Mouse (Mus musculus) hindlimb bud, embryonic 11.5 days (tissue): ENCODE measurements around the gene Fxyd3.

Experiments used
- DNase-seq: peaks from one replicate; pipeline ENCODE4 v3.0.0-alpha.2; 2012; ENCODE audit warnings: low read depth, low spot score; ENCODE audit errors: extremely low spot score

Gene Fxyd3

DNA sequence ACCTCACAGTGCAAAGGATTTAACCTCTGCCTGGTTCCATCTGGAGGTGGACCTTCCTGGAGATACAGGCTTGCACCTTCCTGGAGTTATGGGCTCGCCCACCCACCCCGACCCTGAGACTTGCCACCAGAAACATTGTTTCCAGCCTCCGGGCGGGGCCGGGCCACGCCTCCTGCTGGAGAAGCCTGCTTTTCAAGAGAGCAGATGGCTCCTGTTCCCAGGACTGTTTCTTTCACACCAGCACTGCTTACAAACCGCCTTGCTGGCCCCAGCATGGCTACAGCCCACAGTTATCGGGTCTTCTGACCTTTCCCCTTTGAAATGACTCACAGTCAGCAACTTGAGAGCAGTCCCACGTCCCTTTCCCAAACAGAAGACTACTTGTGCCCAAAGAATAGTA lies 4.2 kb downstream of the Fxyd3 start:
- no peak for DNase-seq

DNA sequence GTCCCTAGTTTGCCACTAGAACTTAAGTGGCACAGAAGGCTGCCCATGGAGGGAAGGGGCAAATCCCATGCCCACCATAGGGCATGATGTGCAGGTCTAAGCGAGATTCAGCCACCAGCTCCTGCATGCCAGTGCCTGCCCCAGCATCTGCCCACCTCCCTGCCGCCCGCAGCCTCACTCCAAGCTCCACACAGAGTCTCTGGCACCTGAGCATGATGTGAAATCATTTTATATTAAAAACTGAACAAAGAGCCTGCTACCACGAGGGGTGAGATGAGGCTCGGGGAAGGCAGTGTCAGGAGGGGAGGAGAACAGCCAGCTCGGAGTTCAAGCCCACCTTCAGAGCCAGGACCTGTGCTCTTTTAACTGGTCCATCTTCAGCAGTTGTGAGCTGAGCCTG lies 6.2 kb downstream of the Fxyd3 start:
- no peak for DNase-seq

DNA sequence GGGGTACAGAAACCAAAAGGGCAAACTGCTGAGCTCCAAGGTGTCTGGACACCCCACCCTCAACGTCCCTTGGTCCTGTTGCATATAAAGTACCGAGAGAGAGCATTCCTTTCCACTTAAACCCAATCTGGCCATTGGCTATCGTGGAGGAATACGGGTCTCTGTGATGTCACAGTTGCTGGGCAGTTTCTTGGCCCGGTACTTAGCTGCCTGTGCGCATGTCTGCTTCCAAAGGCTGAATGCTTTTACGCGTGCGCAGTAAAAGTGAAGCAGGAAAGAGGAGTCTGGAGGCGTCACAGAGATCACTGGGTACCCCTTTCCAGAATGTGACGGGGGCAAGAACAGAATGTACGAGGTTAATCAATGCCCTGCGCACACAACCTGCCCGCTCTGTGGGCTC lies 7.0 kb downstream of the Fxyd3 start:
- DNase-seq = no peak

DNA sequence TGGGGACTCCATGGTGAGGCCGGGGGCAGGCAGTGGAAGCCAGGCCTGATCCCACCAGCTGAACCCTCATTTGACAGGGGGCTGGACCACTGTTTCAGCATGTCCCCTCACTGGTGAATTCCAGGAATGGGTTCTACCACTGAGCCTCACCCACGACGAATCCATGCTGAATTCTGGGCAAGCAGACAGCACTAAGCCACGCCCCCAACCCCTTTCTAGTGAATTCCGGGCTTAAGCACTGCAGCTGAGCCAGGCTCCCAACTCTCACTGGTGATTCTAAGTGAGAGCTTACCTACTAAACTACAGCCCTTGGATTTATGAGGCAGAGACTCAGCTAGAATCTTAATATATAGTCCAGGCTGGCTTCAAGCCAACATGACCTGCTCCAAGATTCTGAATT lies 8.7 kb downstream of the Fxyd3 start:
- no peak for DNase-seq

DNA sequence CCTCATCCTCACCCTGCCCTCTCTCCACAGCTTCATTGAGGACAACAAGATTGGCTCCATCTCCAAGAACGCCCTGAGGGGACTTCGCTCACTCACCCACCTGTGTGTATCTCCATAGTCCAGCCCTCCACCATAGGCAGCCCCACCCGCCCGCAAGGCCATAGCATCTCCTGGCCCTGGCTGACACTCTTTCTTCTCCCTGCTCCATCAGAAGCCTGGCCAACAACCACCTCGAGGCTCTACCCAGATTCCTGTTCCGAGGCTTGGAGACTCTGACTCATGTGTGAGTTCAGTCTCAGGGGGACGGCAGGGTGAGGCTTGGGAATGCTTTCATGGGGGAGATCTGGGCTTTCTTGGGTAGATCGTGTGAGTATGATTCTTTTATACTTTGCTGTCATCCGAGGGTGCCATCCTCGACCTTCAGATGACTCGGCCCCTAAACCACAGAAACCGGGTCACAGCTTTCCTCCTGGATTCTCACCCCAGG lies 13.4 kb downstream of the Fxyd3 start:
- no peak for DNase-seq

DNA sequence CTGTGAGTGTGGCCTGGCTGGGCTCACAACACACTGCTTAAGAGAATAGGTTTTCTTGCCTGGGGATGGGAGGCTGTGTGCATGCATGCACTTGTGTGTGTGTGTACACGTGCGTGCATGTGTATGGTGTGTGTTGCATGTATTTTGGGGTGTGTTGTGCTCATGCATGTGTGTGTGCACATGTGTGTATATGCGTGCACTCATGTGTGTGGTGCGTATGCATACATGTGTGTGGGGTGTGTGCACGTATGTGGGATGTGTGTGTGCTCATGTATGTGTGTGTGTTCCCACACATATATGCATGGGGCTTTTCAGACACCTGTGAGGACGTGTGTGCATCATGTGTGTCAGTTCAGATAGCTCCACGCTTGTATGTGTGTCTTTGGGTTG lies 15.9 kb downstream of the Fxyd3 start:
- no peak for DNase-seq

DNA sequence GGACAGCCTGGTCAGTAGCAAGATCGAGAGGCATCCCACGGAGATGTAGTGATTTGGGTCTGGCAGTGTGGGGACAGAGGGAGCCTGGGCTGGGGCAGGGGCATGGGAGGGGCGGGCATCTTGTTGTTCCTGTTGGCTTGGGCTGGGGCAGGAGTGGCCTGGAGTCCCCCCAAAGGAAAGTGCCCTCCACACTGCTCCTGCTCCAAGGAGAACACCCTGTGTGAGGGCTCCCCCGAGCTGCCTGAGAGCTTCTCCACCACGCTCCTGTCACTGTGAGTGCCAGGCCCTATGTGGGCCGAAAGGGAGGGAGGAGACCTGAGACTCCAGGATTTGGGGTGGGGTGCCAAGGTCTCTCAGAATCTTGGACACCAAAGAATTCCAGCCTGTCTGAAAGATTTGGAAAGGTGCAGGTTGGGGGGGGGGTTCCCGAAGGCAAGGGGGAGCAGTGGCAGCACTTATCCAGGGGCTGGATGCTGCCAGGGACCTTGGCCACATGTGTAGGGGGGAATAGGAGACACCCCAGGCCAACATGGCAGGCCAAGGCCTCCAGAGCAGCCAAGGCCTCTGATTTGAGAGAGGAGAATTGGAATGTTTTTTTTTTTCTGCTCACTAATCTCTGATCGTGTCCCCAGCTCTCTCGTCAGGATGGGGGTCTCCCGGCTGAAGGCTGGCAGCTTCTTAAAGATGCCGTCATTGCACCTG lies 16.4 kb downstream of the Fxyd3 start:
- DNase-seq = no peak

DNA sequence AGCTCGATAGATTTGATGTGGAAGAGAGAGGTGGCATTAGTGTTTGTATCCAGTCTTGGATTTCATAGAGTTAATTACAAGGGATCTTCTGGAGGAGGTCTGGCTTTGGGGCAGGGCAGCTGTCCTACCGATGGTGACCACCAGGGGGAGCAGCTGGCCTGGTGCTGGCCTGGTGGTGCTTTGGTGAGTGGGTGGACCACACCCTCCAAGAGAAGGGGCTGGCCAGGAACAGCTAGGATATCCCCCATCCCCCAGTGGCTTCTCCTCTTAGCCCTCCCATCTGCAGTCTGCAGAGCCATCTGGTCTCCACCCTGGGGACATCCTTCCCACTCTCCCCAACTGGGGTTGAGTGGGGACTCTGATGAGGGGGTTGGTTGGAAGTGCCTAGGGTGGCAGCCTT lies 17.4 kb downstream of the Fxyd3 start, which contains the start of gene Lgi4:
Lgi4 (plus strand) TSS at position 235 of the 400 bp plus-strand sequence.
- peak; percentile 26 for DNase-seq

DNA sequence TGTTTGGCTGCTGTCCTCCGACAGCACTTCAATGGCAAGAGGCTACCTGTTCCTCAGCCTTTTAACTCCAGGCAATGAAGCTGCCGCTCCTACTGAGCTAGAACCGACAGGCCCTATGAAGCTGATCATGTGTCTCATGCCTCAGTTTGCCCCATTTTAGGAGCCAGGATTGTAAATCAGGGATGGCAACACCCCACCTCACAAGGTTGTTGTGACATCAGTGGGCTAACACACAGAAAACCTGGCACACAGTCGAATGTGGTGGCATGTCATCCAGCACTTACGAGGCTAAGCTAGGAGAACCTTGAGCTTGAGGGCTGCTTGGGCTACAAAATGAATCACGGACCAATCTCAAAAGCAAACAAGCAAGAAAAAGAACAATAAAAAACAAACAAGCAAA lies 18.3 kb downstream of the Fxyd3 start:
- no peak for DNase-seq

DNA sequence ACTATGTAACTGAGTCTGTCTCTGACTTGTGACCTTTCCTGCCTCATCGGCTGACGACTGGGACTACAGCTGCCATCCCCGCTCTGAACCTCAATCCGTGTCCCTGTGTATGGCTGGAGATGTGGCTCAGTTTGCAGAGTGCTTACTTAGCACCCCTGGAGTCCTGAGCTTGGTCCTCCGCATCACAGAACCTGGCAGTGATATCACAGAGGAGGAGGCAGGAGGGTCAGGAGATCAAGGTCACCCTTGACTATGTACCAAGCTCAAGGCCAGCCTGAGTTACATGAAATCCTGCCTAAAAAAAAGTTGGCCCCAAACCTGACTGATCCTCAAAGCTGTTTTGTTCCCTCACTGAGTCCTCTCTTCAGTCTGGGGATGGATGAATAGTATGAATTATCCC lies 18.8 kb downstream of the Fxyd3 start:
- no peak for DNase-seq

DNA sequence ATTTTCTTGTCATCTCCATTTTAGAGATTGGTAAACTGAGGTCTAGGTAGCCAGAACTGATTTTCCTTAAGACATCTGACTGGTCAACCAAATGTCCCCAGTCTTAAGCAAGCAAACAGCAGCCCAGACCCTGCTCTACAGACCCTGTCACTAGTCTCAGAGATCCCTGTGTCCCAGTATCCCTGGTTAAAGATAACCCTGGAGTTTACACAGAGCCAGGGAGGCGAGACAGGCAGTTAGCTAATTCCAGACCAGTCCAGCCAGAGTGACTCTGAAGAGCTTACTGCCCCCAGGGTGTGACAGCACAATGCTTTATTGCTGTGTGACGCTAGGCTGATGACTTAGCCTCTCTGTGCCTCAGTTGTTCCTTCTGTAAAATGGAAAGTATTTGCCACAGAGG lies 19.4 kb downstream of the Fxyd3 start, which contains the start of gene Fxyd1:
Fxyd1 (minus strand) TSS at position 129 of the 400 bp plus-strand sequence.
- DNase-seq = no peak

DNA sequence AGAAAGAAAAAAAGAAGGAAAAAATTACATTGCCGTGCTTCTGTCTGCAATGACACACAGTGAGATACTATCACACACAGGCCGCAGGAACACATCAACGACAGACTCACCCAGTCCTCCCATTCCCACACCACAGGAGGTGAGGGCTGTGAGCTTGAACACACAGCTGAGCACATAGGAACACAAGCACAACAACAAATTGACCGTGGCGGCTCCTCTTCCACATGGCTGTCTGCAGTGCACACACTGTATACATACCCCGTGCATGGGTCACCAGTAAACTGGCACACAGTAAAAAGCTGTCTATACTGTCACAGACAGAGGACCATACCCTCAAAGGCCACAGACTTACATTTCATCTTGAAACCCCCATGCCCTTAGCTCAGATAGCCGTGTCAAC lies 20.1 kb downstream of the Fxyd3 start:
- no peak for DNase-seq

DNA sequence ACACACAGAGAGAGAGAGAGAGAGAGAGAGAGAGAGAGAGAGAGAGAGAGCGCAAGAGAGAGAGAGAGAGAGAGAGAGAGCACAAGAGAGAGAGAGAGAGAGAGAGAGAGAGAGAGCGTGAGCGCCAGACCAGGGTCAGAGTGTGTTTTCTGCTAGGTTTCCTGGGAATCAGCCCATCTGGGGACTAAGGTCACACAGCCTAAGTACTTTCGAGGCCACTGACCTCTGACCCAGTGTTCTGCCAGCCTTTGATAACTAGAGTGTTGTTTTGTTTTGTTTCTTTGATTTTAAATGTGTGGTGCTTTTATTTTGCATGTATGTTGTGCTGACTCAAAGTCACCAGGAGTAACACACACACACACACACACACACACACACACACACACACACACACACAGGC lies 20.6 kb downstream of the Fxyd3 start:
- DNase-seq = no peak

DNA sequence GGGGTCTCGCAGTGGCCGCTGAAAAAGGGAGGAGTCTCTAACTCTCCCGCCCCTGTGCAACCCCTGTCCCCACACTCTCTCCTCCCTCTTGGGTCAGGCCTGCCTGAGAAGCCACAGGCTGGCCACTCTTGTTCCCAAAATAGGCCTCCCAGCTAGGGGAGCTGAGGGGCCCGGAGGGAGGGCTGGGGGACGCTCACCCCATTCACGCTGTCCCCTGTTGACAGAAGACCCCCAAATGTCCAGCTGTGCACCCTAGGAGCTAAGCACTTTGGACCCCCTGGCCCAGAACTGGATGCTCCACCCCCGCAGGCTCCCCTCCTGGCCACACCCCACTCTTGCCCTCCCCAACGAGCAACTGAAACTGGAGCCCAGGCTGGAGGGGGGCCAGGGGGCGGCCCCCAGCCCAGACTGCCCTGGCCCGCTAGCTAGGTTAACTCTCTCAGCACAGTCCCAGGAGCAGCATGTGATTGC lies 21.1 kb downstream of the Fxyd3 start:
- DNase-seq = no peak

DNA sequence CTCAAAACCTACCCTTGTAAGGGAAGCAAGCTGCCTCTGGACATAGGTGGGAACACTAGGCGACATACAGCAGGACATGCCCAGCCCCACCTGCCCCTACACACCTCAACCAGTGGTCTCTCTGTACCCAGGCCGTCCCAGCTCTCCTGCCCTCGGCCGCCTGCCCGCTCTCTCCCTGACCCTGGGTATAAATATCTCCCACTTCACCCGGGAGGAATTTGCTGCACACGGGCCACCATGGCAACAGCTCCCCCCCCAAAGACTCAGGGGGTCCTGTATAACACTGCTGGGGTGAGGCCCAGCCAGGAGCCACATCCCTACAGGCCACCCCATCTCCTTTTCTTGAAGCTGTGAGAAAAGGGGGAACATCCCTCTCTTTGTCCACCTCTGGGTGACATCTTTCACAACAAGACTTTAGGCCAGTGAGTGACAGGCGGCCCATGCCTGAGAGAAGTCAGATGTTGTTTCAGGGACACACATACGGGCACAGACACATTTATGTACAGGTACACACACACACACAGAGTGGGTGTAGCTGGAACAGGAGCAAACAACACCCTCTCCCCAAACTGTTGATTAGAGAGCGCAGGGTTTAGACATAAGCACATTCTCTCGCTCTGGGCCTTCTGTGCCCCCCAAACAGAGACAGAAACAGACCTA lies 21.7 kb downstream of the Fxyd3 start:
- DNase-seq = no peak

DNA sequence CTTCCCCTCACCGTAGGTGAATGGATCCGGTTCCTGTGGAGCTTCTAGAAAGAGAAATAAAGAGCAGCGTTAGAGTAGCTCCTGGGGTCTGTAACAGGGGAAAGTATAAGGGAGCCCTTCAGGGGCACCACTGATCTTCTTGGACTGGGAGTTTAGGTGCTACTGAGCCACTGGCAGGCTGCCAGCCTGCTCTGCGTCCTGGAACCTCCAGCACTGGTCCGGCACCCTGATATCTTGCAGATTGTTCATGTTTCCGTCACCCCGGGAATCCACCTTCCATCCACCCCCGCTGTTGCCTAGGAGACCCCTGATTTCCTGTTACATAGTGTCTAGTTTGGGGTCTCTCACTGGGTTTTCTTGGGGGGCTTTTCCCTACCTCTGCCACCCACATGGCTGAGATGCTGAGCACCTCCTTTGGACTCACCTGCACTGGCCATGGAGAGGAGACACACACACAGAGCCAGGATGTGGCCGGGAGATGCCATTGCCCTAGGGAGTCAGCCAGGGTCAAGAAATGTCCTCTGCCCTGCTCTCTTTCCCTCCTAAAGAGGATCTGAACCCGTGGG lies 22.5 kb downstream of the Fxyd3 start:
- DNase-seq = no peak

DNA sequence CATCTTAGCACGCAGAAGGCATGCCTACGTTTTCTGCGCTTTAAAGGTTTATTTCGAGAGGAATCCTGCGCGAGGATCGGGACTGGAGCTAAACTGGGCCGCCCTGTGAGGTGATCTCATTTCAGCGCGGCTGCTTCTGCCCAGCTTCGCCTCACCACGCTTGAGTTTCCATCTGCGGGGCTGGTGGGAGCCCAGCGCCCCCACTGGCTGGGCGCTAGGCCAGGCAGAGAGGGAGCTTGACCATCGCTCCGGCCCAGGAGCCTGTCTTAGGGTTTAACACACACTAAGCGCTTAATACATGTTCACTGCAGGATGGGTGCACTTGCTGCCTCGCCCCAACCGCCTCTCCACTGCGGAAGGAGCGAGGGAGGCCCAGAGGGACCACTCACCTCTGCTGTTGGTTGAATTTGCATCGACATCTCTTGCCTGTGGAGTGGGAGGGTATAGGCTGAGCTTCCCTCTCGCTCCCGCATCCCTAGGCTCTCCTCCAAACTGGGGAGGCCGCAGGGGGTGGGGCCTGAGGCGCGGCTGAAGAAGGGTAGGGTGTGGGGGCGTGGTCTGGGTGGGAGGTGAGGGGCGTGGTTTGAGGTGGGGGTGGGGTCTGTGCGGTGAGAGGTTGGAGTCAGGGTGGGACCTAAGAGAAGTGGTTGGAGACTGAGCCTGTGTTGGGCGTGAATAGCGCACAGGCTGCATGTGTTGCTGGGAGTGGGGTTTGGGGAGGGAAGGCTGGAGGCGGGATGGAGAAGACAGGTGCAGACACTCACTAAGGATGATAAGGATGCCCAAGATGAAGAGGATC lies 23.7 kb downstream of the Fxyd3 start:
- no peak for DNase-seq

DNA sequence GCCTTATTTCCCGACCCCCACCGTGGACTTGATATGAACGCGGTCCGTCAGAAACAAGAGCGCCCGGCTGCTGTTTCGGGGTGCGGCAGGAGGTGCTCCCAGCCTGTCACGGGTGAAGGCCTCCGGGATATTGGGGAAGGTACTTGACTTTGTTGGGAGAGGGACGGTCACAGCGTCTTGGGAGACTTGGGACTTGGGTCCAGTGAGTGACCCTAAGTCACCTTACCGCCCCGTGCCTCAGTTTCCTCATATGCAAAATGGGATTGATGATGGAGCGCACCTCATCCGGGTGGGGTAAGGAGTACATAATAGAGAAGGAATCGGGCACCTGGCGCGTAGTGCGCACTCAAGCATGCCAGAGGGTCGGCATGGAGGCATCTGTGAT lies 24.3 kb downstream of the Fxyd3 start:
- DNase-seq = no peak

DNA sequence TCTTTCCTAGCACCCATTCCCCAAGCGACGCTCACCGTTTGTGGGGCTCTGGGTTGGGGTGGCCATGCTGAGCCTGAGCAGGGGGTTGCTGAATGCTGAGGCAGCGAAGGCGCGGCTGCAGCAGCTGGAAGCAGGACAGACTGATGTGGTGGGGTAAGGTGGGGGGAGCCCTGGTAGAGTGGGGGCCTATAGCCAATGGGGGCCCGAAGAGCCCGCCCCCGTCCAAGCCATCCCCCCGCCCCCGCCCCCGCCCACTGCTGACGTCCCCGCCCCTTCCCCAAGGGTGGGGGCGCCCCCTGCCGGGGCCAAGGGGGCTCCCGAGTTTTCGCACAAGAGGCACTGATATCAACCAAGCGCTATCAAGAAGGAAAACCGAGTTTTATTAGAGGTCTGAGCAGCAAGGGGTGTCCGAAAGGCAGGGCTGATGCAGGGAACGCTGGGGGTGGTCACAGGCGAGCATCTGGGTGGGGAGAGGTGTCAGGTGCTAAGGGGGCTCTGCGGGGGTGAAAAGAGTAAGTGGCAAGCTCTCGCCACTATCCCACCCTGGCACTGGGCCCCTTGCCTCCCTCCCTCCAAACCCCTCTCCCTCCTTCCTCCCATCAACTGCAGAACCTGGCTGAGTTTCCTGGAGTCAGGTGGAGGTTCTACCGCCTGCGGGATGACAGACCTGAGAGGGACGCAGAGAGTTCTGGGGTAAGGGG lies 25.0 kb downstream of the Fxyd3 start, which contains the start of gene Fxyd7:
Fxyd7 (minus strand) TSS at position 147 of the 701 bp plus-strand sequence.
- DNase-seq = no peak

DNA sequence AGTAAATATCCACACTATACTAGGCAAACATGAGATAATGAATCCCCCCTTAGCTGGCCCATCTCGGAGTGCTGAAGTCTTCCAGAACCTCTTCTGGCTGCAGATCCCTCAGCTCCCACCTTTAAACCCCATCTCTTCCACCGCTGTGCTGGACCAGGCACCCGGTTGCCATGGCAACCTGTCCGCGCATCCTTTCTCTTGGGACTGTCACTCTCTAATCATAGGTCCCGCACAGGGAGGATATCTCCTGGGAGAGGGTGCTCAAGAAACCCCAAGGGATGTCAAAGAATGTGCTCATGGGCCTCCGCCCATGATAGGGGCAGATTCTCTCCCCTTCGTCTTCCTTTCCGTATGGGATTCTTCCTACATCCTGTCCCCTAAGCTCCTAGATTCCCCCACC lies 25.6 kb downstream of the Fxyd3 start:
- DNase-seq = no peak

DNA sequence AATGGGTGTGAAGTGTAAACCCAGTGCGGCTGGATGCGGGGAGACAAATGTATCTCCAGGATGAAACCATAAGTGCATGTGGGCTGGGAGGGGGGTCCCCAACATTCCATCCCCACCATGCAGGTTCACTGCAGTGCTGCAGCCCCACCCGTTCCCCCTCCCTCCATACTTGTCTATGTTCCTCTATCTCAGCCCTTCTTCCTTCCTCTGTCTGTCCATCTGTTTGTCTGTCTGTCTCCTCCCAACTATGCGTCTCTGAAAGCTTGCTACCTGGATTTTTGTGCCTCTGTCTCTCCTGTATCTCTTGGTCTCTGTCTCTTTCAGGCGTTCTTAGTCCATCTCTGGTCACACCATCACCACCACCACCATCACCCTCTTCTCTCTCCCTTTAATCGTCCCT lies 26.0 kb downstream of the Fxyd3 start:
- no peak for DNase-seq
